Mouse (Mus musculus): Measurements from ENCODE around the gene Cacna1f.

DNA sequence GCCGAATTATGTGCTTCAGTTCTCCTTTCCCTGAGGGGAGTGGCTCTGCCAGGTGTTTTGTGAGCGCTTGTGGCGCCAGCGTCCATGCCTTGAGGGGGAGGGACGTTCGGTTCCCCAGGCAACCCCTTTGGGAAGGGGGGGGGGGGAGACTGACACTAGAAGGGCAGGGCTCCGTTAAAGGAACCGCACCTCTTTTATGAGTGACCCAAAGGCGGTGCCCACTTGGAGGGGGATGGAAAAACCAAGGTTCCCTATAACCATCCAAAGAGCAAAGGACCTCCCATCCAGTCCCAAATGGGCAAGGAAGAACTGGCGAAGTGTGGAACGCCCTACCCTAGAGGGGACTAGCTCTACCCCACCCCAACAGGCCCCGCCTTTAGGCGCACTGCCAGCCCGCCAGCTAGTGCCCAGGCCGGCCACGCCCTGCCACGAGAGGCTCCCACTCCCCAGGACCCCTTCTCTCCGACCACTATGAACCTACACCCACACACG lies 63.6 kb downstream of the Cacna1f start:
- TF ChIP-seq CTCF (IDR thresholded peaks at IDR 0.05; ENCODE audit: borderline replicate concordance, control insufficient read depth, extremely low read depth, insufficient read depth, low read length, poor library complexity) (no peak), POLR2A (IDR thresholded peaks at IDR 0.05; ENCODE audit: control insufficient read depth, extremely low read depth, insufficient read depth, low read length, poor library complexity) (no peak)

Data from thymus, adult 2 months (tissue).